ENCODE assay signal across 13 mouse cellular contexts in genomic region chr2:6923738-6924474, GRCm38 (mm10).
A peak's percentile ranks its signal among the peaks of the same experiment; 100 is the strongest.
DNase-seq lines count a peak whose midpoint lies in the region; ATAC-seq and TF ChIP-seq lines count a peak whose summit lies in the region.
"Had no signal": no experiment of that assay in that cellular context is flagged by ENCODE, and none has a peak within 500 bp of the region (broad histone marks: within the 10 kb centered on the region; RNA-seq: fewer than 3 reads in every experiment).

No protein-coding gene starts in this region.

- TF ChIP-seq POLR2A in liver, adult 2 months (IDR thresholded peaks at IDR 0.05; ENCODE audit: extremely low read depth, insufficient read depth, low read length): no peak

- no peak overlapping the region for H3K27ac ChIP-seq in liver, adult 2 months (replicated peaks; ENCODE audit: insufficient read depth, low read depth, low read length)
- H3K27ac ChIP-seq in liver, embryonic 12.5 days: no peak overlapping the region
- H3K27ac ChIP-seq in limb, embryonic 10.5 days: peak overlapping the region; percentile 17; the same call in 1 of the 2 replicates
- H3K27ac ChIP-seq: hindbrain, embryonic 13.5 days; macrophage had no signal

- no peak overlapping the region for H3K9ac ChIP-seq in liver, adult 2 months (ENCODE audit: low read depth, low read length)
- H3K9ac ChIP-seq in liver, embryonic 12.5 days: no peak overlapping the region
- H3K9ac ChIP-seq: hindbrain, embryonic 13.5 days had no signal

- no peaks in the 10 kb centered on the region for H3K9me3 ChIP-seq in liver, embryonic 12.5 days (replicated peaks)
- no peaks in the 10 kb centered on the region for H3K9me3 ChIP-seq in limb, embryonic 10.5 days (replicated peaks)
- H3K9me3 ChIP-seq: hindbrain, embryonic 13.5 days had no signal

- DNase-seq in cerebellum, adult 18-20 months: peak; percentile 11 to 21
- no peak for DNase-seq in cerebellum, adult 11 months
- peak; percentile 9 for DNase-seq in liver, adult 2 months (ENCODE audit: extremely low read depth, low read depth, low spot score)
- DNase-seq in embryo, embryonic 9.5 days (ENCODE audit: extremely low spot score): peak; percentile 19
- peak; percentile 62 for DNase-seq in limb, embryonic 10.5 days (ENCODE audit: low spot score)
- DNase-seq in retina, embryonic 14.5 days (ENCODE audit: low spot score): no peak
- DNase-seq in spleen, adult 18-20 months: no peak
- DNase-seq: gastrocnemius, postnatal 36 days had no signal

- H3K4me3 ChIP-seq in liver, adult 2 months (ENCODE audit: insufficient read depth, low read depth, low read length): no peak overlapping the region
- H3K4me3 ChIP-seq in liver, embryonic 12.5 days: no peak overlapping the region
- H3K4me3 ChIP-seq in limb, embryonic 10.5 days: peak overlapping the region; percentile 18; the same call in 1 of the 2 replicates
- H3K4me3 ChIP-seq: hindbrain, embryonic 13.5 days had no signal

- 68% methylated on average over 15 of the region's 15 CpGs for WGBS in liver, adult 2 months
- 46% methylated on average over 15 of the region's 15 CpGs for WGBS in liver, embryonic 12.5 days (ENCODE audit: insufficient replicate concordance)
- WGBS in limb, embryonic 10.5 days: 23% methylated on average over 15 of the region's 15 CpGs

- no peaks in the 10 kb centered on the region for H3K27me3 ChIP-seq in liver, adult 2 months (ENCODE audit: control insufficient read depth, insufficient read depth, low read length)
- H3K27me3 ChIP-seq in liver, embryonic 12.5 days (replicated peaks): no peaks in the 10 kb centered on the region
- no peaks in the 10 kb centered on the region for H3K27me3 ChIP-seq in limb, embryonic 10.5 days (ENCODE audit: low read depth, poor library complexity, severe bottlenecking)
- H3K27me3 ChIP-seq: hindbrain, embryonic 13.5 days had no signal

- H3K79me2 ChIP-seq in liver, adult 2 months (ENCODE audit: control insufficient read depth, insufficient read depth, low read length): no peaks in the 10 kb centered on the region

- TF ChIP-seq CTCF in liver, adult 2 months (IDR thresholded peaks at IDR 0.05; ENCODE audit: low read depth, low read length): no peak

- no peaks in the 10 kb centered on the region for H3K36me3 ChIP-seq in liver, adult 2 months (ENCODE audit: control insufficient read depth, insufficient read depth, low read length)
- H3K36me3 ChIP-seq in liver, embryonic 12.5 days: no peaks in the 10 kb centered on the region
- H3K36me3 ChIP-seq in limb, embryonic 10.5 days: no peaks in the 10 kb centered on the region
- H3K36me3 ChIP-seq: hindbrain, embryonic 13.5 days had no signal

- H3K4me2 ChIP-seq in liver, embryonic 12.5 days: no peak overlapping the region
- H3K4me2 ChIP-seq: hindbrain, embryonic 13.5 days had no signal

- no peak for ATAC-seq in liver, embryonic 12.5 days
- ATAC-seq: activated CD4-positive, CD25-positive, alpha-beta regulatory T cell, adult 4 months; forebrain, embryonic 14.5 days had no signal

- H3K4me1 ChIP-seq in liver, adult 2 months (ENCODE audit: control insufficient read depth, insufficient read depth, low read length): no peaks in the 10 kb centered on the region
- H3K4me1 ChIP-seq in liver, embryonic 12.5 days: no peaks in the 10 kb centered on the region
- H3K4me1 ChIP-seq in limb, embryonic 10.5 days: peaks cover 8% of the 10 kb centered on the region

Comparison
In these comparisons a context has a peak if more than half of its experiments do, and no peak if none do; other contexts are left out.
1. DNase-seq: peak in cerebellum, adult 18-20 months (2 of 2), liver, adult 2 months (single experiment), embryo, embryonic 9.5 days (single experiment) and limb, embryonic 10.5 days (single experiment); none in cerebellum, adult 11 months (single experiment), retina, embryonic 14.5 days (single experiment) and spleen, adult 18-20 months (0 of 2).